In genomic region chr17:8339666-8340374, GRCm38 (mm10) we compare ENCODE assay signal across 8 mouse cellular contexts. TPM values are rescaled to one million over a fixed set of nuclear protein-coding genes. Genes with fewer than 3 reads are reported as not detected.
A peak's percentile ranks its signal among the peaks of the same experiment; 100 is the strongest.
DNase-seq lines count a peak whose midpoint lies in the region; ATAC-seq lines count a peak whose summit lies in the region.

No protein-coding gene starts in this region.

- H3K27ac ChIP-seq in heart, embryonic 15.5 days: no peak overlapping the region
- H3K27ac ChIP-seq in brown adipose tissue, adult 24 weeks (replicated peaks; ENCODE audit: low read depth, low read length): no peak overlapping the region
- peak overlapping the region; percentile 92 for H3K27ac ChIP-seq in hindbrain, embryonic 13.5 days
- peak overlapping the region; percentile 85; the same call in 1 of the 2 replicates for H3K27ac ChIP-seq in midbrain, embryonic 10.5 days (replicated peaks)

- no peak for ATAC-seq in heart, embryonic 15.5 days (replicated peaks; ENCODE audit: insufficient number of reproducible peaks, insufficient read depth, low FRiP score, low read depth)
- peak; percentile 52 for ATAC-seq in hindbrain, embryonic 13.5 days (ENCODE audit: low FRiP score)

- no peak for DNase-seq in heart, postnatal 36 days
- DNase-seq in midbrain, embryonic 10.5 days (ENCODE audit: low spot score): no peak
- no peak for DNase-seq in ovary, postnatal 36 days (ENCODE audit: low spot score)
- DNase-seq in spleen, postnatal 4 days (ENCODE audit: low spot score in 2 of 2): no peak
- no peak for DNase-seq in kidney, postnatal 14 days

- H3K4me1 ChIP-seq in heart, embryonic 15.5 days (replicated peaks): peaks cover 22% of the 10 kb centered on the region
- no peaks in the 10 kb centered on the region for H3K4me1 ChIP-seq in brown adipose tissue, adult 24 weeks (ENCODE audit: control insufficient read depth, insufficient read depth, insufficient read length, low read length)
- H3K4me1 ChIP-seq in hindbrain, embryonic 13.5 days (replicated peaks): peaks cover 41% of the 10 kb centered on the region
- H3K4me1 ChIP-seq in midbrain, embryonic 10.5 days: peaks cover 32% of the 10 kb centered on the region

- intact Hi-C loops in heart, postnatal 36 days (cut with DNase I): no loop called here

- 25% methylated on average over 8 of the region's 8 CpGs for WGBS in heart, embryonic 15.5 days
- 15% methylated on average over 8 of the region's 8 CpGs for WGBS in hindbrain, embryonic 13.5 days
- 22% methylated on average over 8 of the region's 8 CpGs for WGBS in midbrain, embryonic 10.5 days

- peaks cover 52% of the 10 kb centered on the region for H3K27me3 ChIP-seq in heart, embryonic 15.5 days
- peaks cover 27% of the 10 kb centered on the region for H3K27me3 ChIP-seq in hindbrain, embryonic 13.5 days
- peaks cover 58% of the 10 kb centered on the region for H3K27me3 ChIP-seq in midbrain, embryonic 10.5 days (ENCODE audit: low read depth, poor library complexity, severe bottlenecking)

- H3K9ac ChIP-seq in heart, embryonic 15.5 days: no peak overlapping the region
- H3K9ac ChIP-seq in hindbrain, embryonic 13.5 days: peak overlapping the region; percentile 97

- H3K4me2 ChIP-seq in heart, embryonic 15.5 days: peak overlapping the region; percentile 92
- peak overlapping the region; percentile 97 for H3K4me2 ChIP-seq in hindbrain, embryonic 13.5 days

- no peaks in the 10 kb centered on the region for H3K36me3 ChIP-seq in heart, embryonic 15.5 days
- no peaks in the 10 kb centered on the region for H3K36me3 ChIP-seq in hindbrain, embryonic 13.5 days
- no peaks in the 10 kb centered on the region for H3K36me3 ChIP-seq in midbrain, embryonic 10.5 days

- no peaks in the 10 kb centered on the region for H3K9me3 ChIP-seq in heart, embryonic 15.5 days (replicated peaks)
- no peaks in the 10 kb centered on the region for H3K9me3 ChIP-seq in hindbrain, embryonic 13.5 days
- no peaks in the 10 kb centered on the region for H3K9me3 ChIP-seq in midbrain, embryonic 10.5 days (replicated peaks)

- H3K4me3 ChIP-seq in heart, embryonic 15.5 days: peak overlapping the region; percentile 54
- peak overlapping the region; percentile 36; the same call in 1 of the 2 replicates for H3K4me3 ChIP-seq in brown adipose tissue, adult 24 weeks (ENCODE audit: insufficient read depth, low read depth, low read length)
- peak overlapping the region; percentile 68 for H3K4me3 ChIP-seq in hindbrain, embryonic 13.5 days
- H3K4me3 ChIP-seq in midbrain, embryonic 10.5 days: peak overlapping the region; percentile 79

RNA-seq across cellular contexts. Expression of gene Prr18, which starts 2.6 kb away (rescaled TPM):
- polyA plus RNA-seq in heart, embryonic 15.5 days (2015; fragmentation: Nextera tagmentation; extraction: Ambion mirVana): 0.13 and 0.47 TPM in 2 replicates
- total RNA-seq in heart, postnatal 36 days (2021): under 1 TPM; 0.17 to 0.22 TPM
- polyA plus RNA-seq in brown adipose tissue, adult 24 weeks (2012; ENCODE audit: insufficient read depth, insufficient read length, missing spikeins): not detected in 2 replicates
- polyA plus RNA-seq in hindbrain, embryonic 13.5 days (2015; fragmentation: Nextera tagmentation; extraction: Ambion mirVana): 9.6 TPM in 2 replicates
- polyA plus RNA-seq in midbrain, embryonic 10.5 days (2016; fragmentation: Nextera tagmentation; extraction: Ambion mirVana): 0.73 and 0.86 TPM in 2 replicates

RNA-seq across cellular contexts. Expression of gene T2, which starts 16.0 kb away (rescaled TPM):
- 1.2 and 1.9 TPM in 2 replicates for polyA plus RNA-seq in heart, embryonic 15.5 days (2015; fragmentation: Nextera tagmentation; extraction: Ambion mirVana)
- under 1 TPM; 0.30 to 0.75 TPM for total RNA-seq in heart, postnatal 36 days (2021)
- polyA plus RNA-seq in brown adipose tissue, adult 24 weeks (2012; ENCODE audit: insufficient read depth, insufficient read length, missing spikeins): not detected in 2 replicates
- polyA plus RNA-seq in hindbrain, embryonic 13.5 days (2015; fragmentation: Nextera tagmentation; extraction: Ambion mirVana): 0.38 and 0.62 TPM in 2 replicates
- polyA plus RNA-seq in midbrain, embryonic 10.5 days (2016; fragmentation: Nextera tagmentation; extraction: Ambion mirVana): 0.43 and 0.46 TPM in 2 replicates

RNA-seq across cellular contexts. Expression of gene Sft2d1, which starts 28.9 kb away (rescaled TPM):
- polyA plus RNA-seq in heart, embryonic 15.5 days (2015; fragmentation: Nextera tagmentation; extraction: Ambion mirVana): 58.6 and 64.0 TPM in 2 replicates
- total RNA-seq in heart, postnatal 36 days (2021): 10 to 100 TPM; 13.9 to 16.6 TPM
- polyA plus RNA-seq in brown adipose tissue, adult 24 weeks (2012; ENCODE audit: insufficient read depth, insufficient read length, missing spikeins): 34.2 and 34.6 TPM in 2 replicates
- 151 and 154 TPM in 2 replicates for polyA plus RNA-seq in hindbrain, embryonic 13.5 days (2015; fragmentation: Nextera tagmentation; extraction: Ambion mirVana)
- 67.1 and 81.1 TPM in 2 replicates for polyA plus RNA-seq in midbrain, embryonic 10.5 days (2016; fragmentation: Nextera tagmentation; extraction: Ambion mirVana)

RNA-seq across cellular contexts. Expression of gene Mpc1, which starts 57.1 kb away (rescaled TPM):
- 244 and 297 TPM in 2 replicates for polyA plus RNA-seq in heart, embryonic 15.5 days (2015; fragmentation: Nextera tagmentation; extraction: Ambion mirVana)
- 100 to 1,000 TPM; 805 to 817 TPM for total RNA-seq in heart, postnatal 36 days (2021)
- 3,579 and 4,573 TPM in 2 replicates for polyA plus RNA-seq in brown adipose tissue, adult 24 weeks (2012; ENCODE audit: insufficient read depth, insufficient read length, missing spikeins)
- 241 and 254 TPM in 2 replicates for polyA plus RNA-seq in hindbrain, embryonic 13.5 days (2015; fragmentation: Nextera tagmentation; extraction: Ambion mirVana)
- 77.0 and 90.5 TPM in 2 replicates for polyA plus RNA-seq in midbrain, embryonic 10.5 days (2016; fragmentation: Nextera tagmentation; extraction: Ambion mirVana)

Comparison
In these comparisons a context has a peak if more than half of its experiments do, and no peak if none do; other contexts are left out.
1. H3K27ac ChIP-seq: peak in hindbrain, embryonic 13.5 days (single experiment) and midbrain, embryonic 10.5 days (single experiment); none in heart, embryonic 15.5 days (single experiment) and brown adipose tissue, adult 24 weeks (single experiment).
2. Peak in every context shown above with its lines, with median percentiles within 50 percentile points of each other: H3K4me3 ChIP-seq.